ENCODE assay signal across 23 mouse cellular contexts in genomic region chr1:151004007-151004406, GRCm38 (mm10). TPM values are rescaled to one million over a fixed set of nuclear protein-coding genes. Genes with fewer than 3 reads are reported as not detected.
DNase-seq lines count a peak whose midpoint lies in the region; ATAC-seq and TF ChIP-seq lines count a peak whose summit lies in the region.
"Had no signal": no experiment of that assay in that cellular context is flagged by ENCODE, and none has a peak within 500 bp of the region (broad histone marks: within the 10 kb centered on the region; RNA-seq: fewer than 3 reads in every experiment).

No protein-coding gene starts in this region.

- H3K27ac ChIP-seq in kidney, adult 2 months (ENCODE audit: insufficient read depth, low read depth, low read length), result no peak overlapping the region
- peak overlapping the region; percentile 78 for H3K27ac ChIP-seq in kidney, embryonic 16.5 days (ENCODE audit: low read length)
- no peak overlapping the region for H3K27ac ChIP-seq in lung, embryonic 14.5 days (ENCODE audit: low read depth)
- H3K27ac ChIP-seq in lung, postnatal 0 days (ENCODE audit: low read length), result no peak overlapping the region
- no peak overlapping the region for H3K27ac ChIP-seq in liver, embryonic 11.5 days (ENCODE audit: low read depth, low read length)
- H3K27ac ChIP-seq: embryonic facial prominence, embryonic 12.5 days; forebrain, embryonic 13.5 days; gastrocnemius, adult 2 months; hindbrain, embryonic 12.5 days; hindbrain, embryonic 15.5 days had no signal

- peak; percentile 22 for DNase-seq in kidney, adult 2 months
- DNase-seq in kidney, adult 8-10 months, result no peak
- no peak for DNase-seq in kidney, postnatal 36 days
- DNase-seq in lung, embryonic 14.5 days, result peak; percentile 67
- DNase-seq in lung, postnatal 0 days (ENCODE audit: low spot score), result no peak
- no peak for DNase-seq in liver, embryonic 11.5 days (ENCODE audit: low spot score)
- DNase-seq: adrenal gland, adult 2 months; adrenal gland, postnatal 14 days; cerebellum, adult 18-20 months; cerebellum, adult 9-10 months; cerebellum, postnatal 14 days; forebrain, postnatal 0 days; gastrocnemius, adult 2 months; gastrocnemius, postnatal 14 days; heart, adult 11 months had no signal

- H3K9ac ChIP-seq in kidney, embryonic 16.5 days (replicated peaks; ENCODE audit: low read length), result 0 out of 2 replicates have a peak overlapping the region, but pooled peaks have one; percentile 32
- no peak overlapping the region for H3K9ac ChIP-seq in lung, embryonic 14.5 days
- H3K9ac ChIP-seq in lung, postnatal 0 days (replicated peaks; ENCODE audit: low read depth), result no peak overlapping the region
- no peak overlapping the region for H3K9ac ChIP-seq in liver, embryonic 11.5 days (ENCODE audit: low read depth, low read length)
- H3K9ac ChIP-seq: embryonic facial prominence, embryonic 12.5 days; forebrain, embryonic 13.5 days; forebrain, postnatal 0 days; hindbrain, embryonic 12.5 days; hindbrain, embryonic 15.5 days had no signal

- H3K4me3 ChIP-seq in kidney, adult 2 months (ENCODE audit: insufficient read depth, low read depth, low read length), result no peak overlapping the region
- no peak overlapping the region for H3K4me3 ChIP-seq in kidney, embryonic 16.5 days (ENCODE audit: low read length)
- no peak overlapping the region for H3K4me3 ChIP-seq in lung, embryonic 14.5 days (ENCODE audit: low read depth, low read length)
- no peak overlapping the region for H3K4me3 ChIP-seq in lung, postnatal 0 days (ENCODE audit: low read depth, low read length)
- H3K4me3 ChIP-seq in liver, embryonic 11.5 days (ENCODE audit: low read depth, low read length), result no peak overlapping the region
- H3K4me3 ChIP-seq: embryonic facial prominence, embryonic 12.5 days; erythroblast, embryonic 14.5 days; forebrain, embryonic 13.5 days; gastrocnemius, adult 2 months; hindbrain, embryonic 12.5 days; hindbrain, embryonic 15.5 days had no signal

- TF ChIP-seq CTCF in kidney, adult 2 months (conservative IDR thresholded peaks at IDR 0.05; ENCODE audit: insufficient read depth, insufficient read length, low read depth, low read length), result no peak
- TF ChIP-seq CTCF in lung, embryonic 14.5 days (IDR thresholded peaks at IDR 0.05; ENCODE audit: low read depth), result no peak
- TF ChIP-seq CTCF in lung, postnatal 0 days (IDR thresholded peaks at IDR 0.05), result no peak

- no peak for TF ChIP-seq EP300 in lung, postnatal 0 days (IDR thresholded peaks at IDR 0.05)

- no peaks in the 10 kb centered on the region for H3K27me3 ChIP-seq in kidney, adult 2 months (replicated peaks; ENCODE audit: control insufficient read depth, insufficient read depth, low read length)
- no peaks in the 10 kb centered on the region for H3K27me3 ChIP-seq in kidney, embryonic 16.5 days (ENCODE audit: insufficient read depth, low read length)
- H3K27me3 ChIP-seq in lung, embryonic 14.5 days (ENCODE audit: insufficient read depth, low read length), result no peaks in the 10 kb centered on the region
- H3K27me3 ChIP-seq in lung, postnatal 0 days (replicated peaks; ENCODE audit: insufficient read depth, low read length), result no peaks in the 10 kb centered on the region
- H3K27me3 ChIP-seq in liver, embryonic 11.5 days (replicated peaks; ENCODE audit: control insufficient read depth, insufficient read depth, low read length), result no peaks in the 10 kb centered on the region
- H3K27me3 ChIP-seq: embryonic facial prominence, embryonic 12.5 days; forebrain, embryonic 13.5 days; hindbrain, embryonic 12.5 days; hindbrain, embryonic 15.5 days had no signal

- H3K4me2 ChIP-seq in kidney, embryonic 16.5 days (replicated peaks; ENCODE audit: low read depth, low read length), result peak overlapping the region; percentile 24; the same call in 1 of the 2 replicates
- H3K4me2 ChIP-seq in lung, embryonic 14.5 days, result no peak overlapping the region
- H3K4me2 ChIP-seq in lung, postnatal 0 days (replicated peaks; ENCODE audit: low read depth, low read length), result no peak overlapping the region
- no peak overlapping the region for H3K4me2 ChIP-seq in liver, embryonic 11.5 days
- H3K4me2 ChIP-seq: embryonic facial prominence, embryonic 12.5 days; forebrain, embryonic 13.5 days; heart, embryonic 11.5 days; hindbrain, embryonic 12.5 days; hindbrain, embryonic 15.5 days had no signal

- 0 out of 2 replicates have a peak, but pooled peaks cover 3% of the 10 kb centered on the region for H3K4me1 ChIP-seq in kidney, adult 2 months (ENCODE audit: control insufficient read depth, insufficient read depth, low read length)
- peaks cover 28% of the 10 kb centered on the region for H3K4me1 ChIP-seq in kidney, embryonic 16.5 days (ENCODE audit: insufficient read depth, low read length)
- peaks cover 9% of the 10 kb centered on the region; the same call in 1 of the 2 replicates for H3K4me1 ChIP-seq in lung, embryonic 14.5 days (ENCODE audit: insufficient read depth)
- no peaks in the 10 kb centered on the region for H3K4me1 ChIP-seq in lung, postnatal 0 days (ENCODE audit: insufficient read depth, low read depth, low read length)
- no peaks in the 10 kb centered on the region; the same call in 1 of the 2 replicates for H3K4me1 ChIP-seq in liver, embryonic 11.5 days (replicated peaks; ENCODE audit: control insufficient read depth, insufficient read depth, low read length)
- H3K4me1 ChIP-seq: forebrain, embryonic 13.5 days; hindbrain, embryonic 12.5 days; hindbrain, embryonic 15.5 days had no signal

- no peaks in the 10 kb centered on the region for H3K36me3 ChIP-seq in kidney, adult 2 months (ENCODE audit: control insufficient read depth, insufficient read depth, low read length)
- H3K36me3 ChIP-seq in kidney, embryonic 16.5 days (ENCODE audit: insufficient read depth, low read length), result no peaks in the 10 kb centered on the region
- H3K36me3 ChIP-seq in lung, embryonic 14.5 days (ENCODE audit: insufficient read depth), result no peaks in the 10 kb centered on the region
- H3K36me3 ChIP-seq in lung, postnatal 0 days (ENCODE audit: insufficient read depth, low read length), result no peaks in the 10 kb centered on the region
- H3K36me3 ChIP-seq in liver, embryonic 11.5 days (ENCODE audit: control insufficient read depth, insufficient read depth, low read length), result no peaks in the 10 kb centered on the region
- H3K36me3 ChIP-seq: embryonic facial prominence, embryonic 12.5 days; hindbrain, embryonic 12.5 days; hindbrain, embryonic 15.5 days had no signal

- 39% methylated on average over 5 of the region's 5 CpGs for WGBS in kidney, adult 2 months
- 37% methylated on average over 5 of the region's 5 CpGs for WGBS in kidney, embryonic 16.5 days
- WGBS in lung, embryonic 14.5 days, result 40% methylated on average over 5 of the region's 5 CpGs
- 47% methylated on average over 5 of the region's 5 CpGs for WGBS in lung, postnatal 0 days
- WGBS in liver, embryonic 11.5 days, result 79% methylated on average over 5 of the region's 5 CpGs

- no peaks in the 10 kb centered on the region for H3K9me3 ChIP-seq in kidney, embryonic 16.5 days (ENCODE audit: low read length)
- no peaks in the 10 kb centered on the region for H3K9me3 ChIP-seq in lung, embryonic 14.5 days (ENCODE audit: low read depth, low read length)
- no peaks in the 10 kb centered on the region for H3K9me3 ChIP-seq in lung, postnatal 0 days (ENCODE audit: low read length)
- no peaks in the 10 kb centered on the region for H3K9me3 ChIP-seq in liver, embryonic 11.5 days (ENCODE audit: control insufficient read depth, low read length)
- H3K9me3 ChIP-seq: embryonic facial prominence, embryonic 12.5 days; forebrain, embryonic 13.5 days; hindbrain, embryonic 12.5 days; hindbrain, embryonic 15.5 days had no signal

- no peak for TF ChIP-seq POLR2A in kidney, adult 2 months (IDR thresholded peaks at IDR 0.05; ENCODE audit: low read depth, low read length)

- ATAC-seq in kidney, embryonic 16.5 days (ENCODE audit: low FRiP score, low TSS enrichment), result peak; percentile 67; the same call in 1 of the 2 replicates
- ATAC-seq in lung, embryonic 14.5 days (ENCODE audit: insufficient read depth), result no peak
- ATAC-seq in lung, postnatal 0 days, result no peak
- ATAC-seq in liver, embryonic 11.5 days (replicated peaks; ENCODE audit: low FRiP score), result no peak
- ATAC-seq: CD4-positive, CD25-positive, alpha-beta regulatory T cell, adult 4 months; forebrain, embryonic 13.5 days; forebrain, postnatal 0 days had no signal

RNA-seq across cellular contexts. Expression of gene Hmcn1, which starts 10.8 kb away (rescaled TPM):
- 1.7 and 2.0 TPM in 2 replicates for polyA plus RNA-seq in kidney, adult 2 months (2012; rRNA removed)
- 21.9 and 23.6 TPM in 2 replicates for polyA plus RNA-seq in kidney, embryonic 16.5 days (2015; fragmentation: Nextera tagmentation; extraction: Ambion mirVana)
- polyA plus RNA-seq in lung, embryonic 14.5 days (2014; fragmentation: Nextera tagmentation; extraction: Ambion mirVana), result 14.5 and 17.1 TPM in 2 replicates
- polyA plus RNA-seq in lung, postnatal 0 days (2015; fragmentation: Nextera tagmentation; extraction: Ambion mirVana), result 24.7 and 26.7 TPM in 2 replicates
- 9.9 and 11.0 TPM in 2 replicates for polyA plus RNA-seq in liver, embryonic 11.5 days (2014; fragmentation: Nextera tagmentation; extraction: Ambion mirVana)
- polyA plus RNA-seq: CD4-positive, CD25-positive, alpha-beta regulatory T cell, adult 4 months; erythroblast, embryonic 14.5 days had no signal

Comparison
In these comparisons a context has a peak if more than half of its experiments do, and no peak if none do; other contexts are left out.
1. DNase-seq: peak in kidney, adult 2 months (single experiment) and lung, embryonic 14.5 days (single experiment); none in kidney, adult 8-10 months (0 of 2), kidney, postnatal 36 days (0 of 2), lung, postnatal 0 days (single experiment) and liver, embryonic 11.5 days (single experiment).